Mouse (Mus musculus) urinary bladder, postnatal 36 days (tissue): ENCODE measurements around the gene Pgam5.

ENCODE experiments used
- DNase-seq, 2 experiments: peaks; one replicate each; pipeline ENCODE4 v3.0.0; 2022; ENCODE audit warnings: low spot score in 2 of 2, mixed read lengths in 1 of 2

Gene Pgam5

GRCm38 (mm10) chr5:110269141-110270101, at the start of gene Pgam5:
Pgam5 (minus strand) TSS chr5:110269913.
- peak; percentile 81 to 89 for DNase-seq

- no peak for DNase-seq
Measured at GRCm38 (mm10) chr5:110313127-110313526, 43.4 kb upstream of the Pgam5 start.

- no peak for DNase-seq
Measured at GRCm38 (mm10) chr5:110308861-110309260, 39.1 kb upstream of the Pgam5 start.

- DNase-seq = no peak
Measured at GRCm38 (mm10) chr5:110300591-110300990, 30.9 kb upstream of the Pgam5 start.

GRCm38 (mm10) chr5:110296637-110297036, 26.9 kb upstream of the Pgam5 start:
- DNase-seq = no peak

- DNase-seq = no peak
Measured at GRCm38 (mm10) chr5:110291649-110292048, 21.9 kb upstream of the Pgam5 start.

GRCm38 (mm10) chr5:110287084-110287475, 17.4 kb upstream of the Pgam5 start:
- DNase-seq = no peak

GRCm38 (mm10) chr5:110286446-110287083, 16.9 kb upstream of the Pgam5 start:
- DNase-seq = peak in 1 of 2 experiments; percentile 4

- peak; percentile 84 to 91 for DNase-seq
Measured at GRCm38 (mm10) chr5:110285770-110286445, 16.2 kb upstream of the Pgam5 start, which contains the start of the genes Pxmp2 and Pole. Pxmp2 (minus strand) TSS chr5:110286186. Pole (plus strand) TSS chr5:110286306.

GRCm38 (mm10) chr5:110285156-110285555, 15.4 kb upstream of the Pgam5 start:
- DNase-seq = no peak

GRCm38 (mm10) chr5:110284536-110284935, 14.8 kb upstream of the Pgam5 start:
- peak; percentile 20 to 30 for DNase-seq

- no peak for DNase-seq
Measured at GRCm38 (mm10) chr5:110281984-110282383, 12.3 kb upstream of the Pgam5 start.

- DNase-seq = no peak
Measured at GRCm38 (mm10) chr5:110276910-110277309, 7.2 kb upstream of the Pgam5 start.

- no peak for DNase-seq
Measured at GRCm38 (mm10) chr5:110276391-110276790, 6.7 kb upstream of the Pgam5 start.

GRCm38 (mm10) chr5:110274846-110275245, 5.1 kb upstream of the Pgam5 start:
- DNase-seq = no peak

GRCm38 (mm10) chr5:110274147-110274546, 4.4 kb upstream of the Pgam5 start:
- DNase-seq = no peak

- no peak for DNase-seq
Measured at GRCm38 (mm10) chr5:110270242-110270641, 529 bp upstream of the Pgam5 start.

- no peak for DNase-seq
Measured at GRCm38 (mm10) chr5:110266941-110267340, 2.8 kb downstream of the Pgam5 start.

- DNase-seq = peak; percentile 28 to 37
Measured at GRCm38 (mm10) chr5:110244091-110244490, 25.6 kb downstream of the Pgam5 start.

GRCm38 (mm10) chr5:110232346-110232745, 37.4 kb downstream of the Pgam5 start:
- DNase-seq = no peak

GRCm38 (mm10) chr5:110231638-110232037, 38.1 kb downstream of the Pgam5 start:
- DNase-seq = no peak
